22 mouse cellular contexts compared by ENCODE assay signal in the genomic region with DNA sequence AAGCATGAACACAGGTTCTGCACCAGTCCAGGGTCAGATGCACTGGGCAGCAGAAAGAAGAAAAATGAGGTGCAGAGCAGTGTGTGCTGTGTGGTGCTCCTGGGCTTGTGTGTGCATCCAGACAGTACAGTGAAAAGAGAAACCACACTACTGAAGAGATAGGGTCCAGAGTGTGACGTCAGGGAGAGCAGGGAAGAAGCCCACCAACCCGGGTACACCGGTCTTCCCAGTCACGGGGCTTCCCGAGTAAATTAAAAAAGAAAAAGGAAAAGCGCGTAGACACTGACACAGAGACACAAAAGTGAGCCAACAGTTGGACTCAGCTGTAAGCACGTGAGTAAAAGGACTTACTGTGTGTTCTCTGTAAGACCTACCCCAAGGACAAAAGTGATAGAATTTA.
"Had no signal": no experiment of that assay in that cellular context is flagged by ENCODE, and none has a peak within 500 bp of the region (broad histone marks: within the 10 kb centered on the region; RNA-seq: fewer than 3 reads in every experiment).

No protein-coding gene starts in this region.

- H3K9ac ChIP-seq: heart, embryonic 12.5 days; hindbrain, embryonic 13.5 days; hindbrain, embryonic 15.5 days; kidney, embryonic 15.5 days; limb, embryonic 13.5 days; limb, embryonic 15.5 days; liver, embryonic 12.5 days had no signal

- DNase-seq: gastrocnemius, postnatal 14 days; gastrocnemius, postnatal 36 days; heart, adult 18-20 months; heart, postnatal 10 days; kidney, adult 11 months; kidney, adult 2 months; kidney, adult 9 months; kidney, postnatal 14 days; kidney, postnatal 36 days; layer of hippocampus, adult 9-11 months; layer of hippocampus, postnatal 36 days; left cerebral cortex, postnatal 4 days had no signal

- H3K27ac ChIP-seq: hindbrain, embryonic 13.5 days; hindbrain, embryonic 15.5 days; hindbrain, postnatal 0 days; kidney, embryonic 15.5 days; kidney, postnatal 0 days; limb, embryonic 13.5 days; limb, embryonic 15.5 days; liver, embryonic 12.5 days had no signal

- H3K4me2 ChIP-seq: heart, embryonic 12.5 days; hindbrain, embryonic 13.5 days; hindbrain, embryonic 15.5 days; kidney, embryonic 15.5 days; limb, embryonic 13.5 days; limb, embryonic 15.5 days; liver, embryonic 12.5 days had no signal

- ATAC-seq: hindbrain, postnatal 0 days; intestine, embryonic 16.5 days; liver, embryonic 12.5 days had no signal

- H3K4me3 ChIP-seq: heart, embryonic 12.5 days; hindbrain, embryonic 13.5 days; hindbrain, embryonic 15.5 days; kidney, embryonic 15.5 days; limb, embryonic 13.5 days; limb, embryonic 15.5 days; liver, embryonic 12.5 days had no signal

- H3K36me3 ChIP-seq: heart, embryonic 12.5 days; hindbrain, embryonic 13.5 days; hindbrain, embryonic 15.5 days; kidney, embryonic 15.5 days; limb, embryonic 13.5 days; limb, embryonic 15.5 days; liver, embryonic 12.5 days had no signal

- H3K9me3 ChIP-seq: heart, embryonic 12.5 days; hindbrain, embryonic 13.5 days; hindbrain, embryonic 15.5 days; limb, embryonic 13.5 days; limb, embryonic 15.5 days; liver, embryonic 12.5 days had no signal

- H3K27me3 ChIP-seq: heart, embryonic 12.5 days; hindbrain, embryonic 13.5 days; hindbrain, embryonic 15.5 days; kidney, embryonic 15.5 days; limb, embryonic 13.5 days; limb, embryonic 15.5 days had no signal

- H3K4me1 ChIP-seq: hindbrain, embryonic 15.5 days; kidney, embryonic 15.5 days; limb, embryonic 13.5 days; limb, embryonic 15.5 days; liver, embryonic 12.5 days had no signal
